Mouse (Mus musculus) liver, embryonic 14.5 days (tissue): ENCODE data around the gene Dusp3.

Experiments
- CTCF ChIP-seq: IDR thresholded peaks from 2 replicates; pipeline ENCODE4 v1.5.1; 2016; ENCODE audit warnings: antibody characterized with exemption, low read depth, control low read depth
- EP300 ChIP-seq: IDR thresholded peaks from 2 replicates; pipeline ENCODE4 v1.6.1; 2016; ENCODE audit warnings: antibody characterized with exemption, low read depth

DNA sequence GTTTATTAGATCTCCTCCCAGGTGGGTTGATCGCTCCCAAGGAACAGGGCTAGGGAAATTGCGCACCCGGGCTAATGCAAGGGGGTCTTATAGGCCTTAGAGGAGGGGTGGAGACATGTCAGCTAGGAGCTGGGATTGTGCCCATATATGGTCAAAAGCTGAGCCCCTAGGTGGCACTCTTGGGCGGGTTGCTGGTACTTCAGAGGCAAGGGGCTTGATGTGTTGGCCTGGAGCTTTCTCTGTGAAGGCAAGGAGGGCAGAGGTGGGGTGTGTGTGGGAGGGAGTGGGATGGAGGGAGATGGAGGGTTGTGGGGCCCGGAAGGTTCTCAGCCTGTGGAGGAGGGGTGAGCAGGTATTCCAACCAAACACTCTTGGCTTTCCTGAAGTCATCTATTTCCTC lies 40.3 kb downstream of the Dusp3 start:
- TF ChIP-seq CTCF, result no peak
- TF ChIP-seq EP300, result no peak
